Mouse (Mus musculus) heart, adult 11 months (tissue): ENCODE measurements around the gene Yae1d1.

Experiments
- DNase-seq: peaks from one replicate; pipeline ENCODE4 v3.0.0; 2022

Yae1d1 gene

DNA sequence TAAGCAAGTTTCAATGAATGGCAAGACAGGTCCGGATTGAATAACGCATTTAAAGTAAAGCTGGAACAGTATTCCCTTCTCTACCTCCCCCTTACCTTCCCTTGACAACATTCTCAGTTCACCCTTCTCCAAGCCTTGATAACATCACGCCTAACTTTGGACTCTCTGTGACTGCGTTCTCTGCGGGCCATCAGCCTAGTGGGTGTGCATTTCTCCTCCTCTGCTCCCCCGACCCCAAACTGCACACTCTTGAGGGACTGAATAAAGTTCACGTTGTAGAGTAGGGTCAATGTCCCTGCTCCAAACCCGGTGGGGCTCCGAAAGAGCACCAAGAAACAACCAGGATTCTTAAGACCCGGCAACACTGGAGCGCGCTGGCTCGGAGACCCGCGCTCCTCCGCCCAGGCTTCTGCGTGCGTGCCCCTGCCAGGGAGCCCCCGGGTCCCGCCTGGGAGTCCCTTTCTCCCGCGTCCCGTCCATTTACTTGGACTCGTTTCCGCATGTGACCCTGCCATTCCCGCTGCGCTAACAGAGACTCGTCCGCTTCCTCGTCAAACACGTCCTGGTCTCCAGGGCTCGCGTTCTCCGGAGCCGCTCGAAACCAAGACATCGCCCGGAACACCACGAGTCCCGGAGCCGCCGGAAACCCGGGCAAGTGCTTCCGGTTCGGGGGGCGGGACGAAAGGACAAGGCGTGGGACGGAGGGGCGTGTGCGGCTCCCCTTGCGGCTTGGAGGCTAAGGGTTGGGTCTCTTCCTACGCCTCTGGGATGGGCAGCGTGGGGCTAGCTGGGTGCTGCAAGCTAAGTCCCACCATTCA lies at the start of gene Yae1d1:
Gene Yae1d1 (minus strand): TSS at position 653 of the 818 bp plus-strand sequence.
- DNase-seq = peak; percentile 98

DNA sequence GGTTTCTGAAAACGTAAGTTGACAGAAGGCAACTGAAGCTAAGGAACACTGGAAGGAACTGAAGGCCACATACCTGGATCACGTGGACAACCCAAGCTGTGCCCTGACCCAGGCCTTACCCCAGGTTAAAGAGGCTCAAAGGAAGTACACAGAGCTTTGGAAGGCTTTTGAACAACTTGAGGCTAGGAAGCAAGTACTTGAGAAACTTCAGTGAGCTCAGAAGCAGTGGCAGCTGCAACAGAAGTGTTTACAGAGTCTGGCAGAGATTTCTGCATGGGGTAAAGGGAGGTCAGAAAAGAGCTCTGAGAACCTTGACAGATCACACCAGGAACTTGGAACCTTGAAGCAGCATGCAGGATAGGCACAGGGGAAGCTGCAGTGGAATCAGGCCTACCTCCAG lies 45.7 kb upstream of the Yae1d1 start:
- DNase-seq = no peak

GRCm38 (mm10) chr13:18016604-18017003 lies 23.5 kb upstream of the Yae1d1 start:
- peak; percentile 90 for DNase-seq

DNA sequence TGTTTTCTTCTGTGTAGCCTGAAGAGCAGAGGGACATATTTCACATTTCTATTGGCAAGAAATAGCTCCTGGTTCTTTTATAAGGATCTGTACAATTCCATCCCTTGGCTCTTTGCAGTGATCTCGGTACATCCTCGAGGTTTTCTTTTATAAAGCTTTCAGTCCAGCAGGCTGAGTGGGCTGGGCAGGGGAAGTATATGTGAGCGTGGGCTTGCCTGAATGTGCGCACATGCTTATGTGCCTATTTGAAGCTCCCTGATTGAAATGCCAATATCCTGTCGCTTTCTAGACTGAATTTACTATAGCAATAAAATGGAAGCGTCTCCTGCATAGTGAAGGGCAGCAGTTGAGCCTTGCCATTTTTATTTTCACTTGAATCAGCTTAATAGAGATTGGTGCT lies 20.1 kb upstream of the Yae1d1 start:
- DNase-seq = no peak

GRCm38 (mm10) chr13:18011055-18011454 lies 17.9 kb upstream of the Yae1d1 start:
- no peak for DNase-seq

DNA sequence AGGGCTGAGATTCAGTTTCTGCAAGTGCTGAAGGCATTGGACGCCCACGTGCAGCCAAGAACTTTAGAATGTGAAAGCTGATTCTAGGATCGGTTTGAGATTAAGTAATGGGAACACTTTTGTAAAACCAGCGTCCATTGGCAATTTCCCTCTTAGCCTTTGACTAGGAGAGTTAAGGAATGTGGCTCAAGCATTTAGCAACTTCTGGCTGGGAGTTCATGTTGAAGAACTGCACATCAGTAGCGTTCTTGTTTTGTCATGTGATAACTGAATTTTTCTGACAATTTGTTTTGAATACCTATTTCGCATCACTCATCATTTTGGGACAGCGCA lies 332 bp upstream of the Yae1d1 start:
- no peak for DNase-seq

GRCm38 (mm10) chr13:17992009-17992408 lies 1.1 kb downstream of the Yae1d1 start:
- no peak for DNase-seq

DNA sequence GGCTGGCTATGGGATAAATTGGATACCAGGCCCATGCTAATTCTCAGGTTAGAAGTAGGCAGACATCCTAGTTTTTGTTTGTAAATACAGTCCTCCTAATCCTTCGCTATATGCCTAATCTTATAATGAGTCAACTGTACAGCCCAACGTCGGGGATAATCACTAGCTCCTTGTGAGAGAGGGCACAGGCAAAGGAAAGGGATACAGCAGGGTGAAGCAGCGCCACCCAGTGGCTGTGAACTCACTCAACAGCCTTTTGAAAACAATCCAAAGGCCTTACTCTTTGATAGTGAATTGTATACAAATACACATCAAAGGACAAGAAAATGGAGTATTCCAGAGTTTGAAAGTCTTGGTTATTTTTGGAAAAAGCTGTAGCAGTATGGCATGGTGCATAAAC lies 10.0 kb downstream of the Yae1d1 start:
- no peak for DNase-seq

- DNase-seq = no peak
Measured at GRCm38 (mm10) chr13:17982634-17983033, 10.5 kb downstream of the Yae1d1 start.

GRCm38 (mm10) chr13:17976854-17977739 lies 16.1 kb downstream of the Yae1d1 start:
- no peak for DNase-seq

- DNase-seq = peak; percentile 96
Measured at GRCm38 (mm10) chr13:17975891-17976290, 17.3 kb downstream of the Yae1d1 start.

- DNase-seq = no peak
Measured at GRCm38 (mm10) chr13:17975457-17975856, 17.7 kb downstream of the Yae1d1 start.

GRCm38 (mm10) chr13:17974734-17975133 lies 18.4 kb downstream of the Yae1d1 start:
- DNase-seq = no peak

- DNase-seq = peak; percentile 85
Measured at GRCm38 (mm10) chr13:17960613-17961012, 32.5 kb downstream of the Yae1d1 start.

GRCm38 (mm10) chr13:17954282-17954681 lies 38.9 kb downstream of the Yae1d1 start:
- no peak for DNase-seq

- peak; percentile 85 for DNase-seq
Measured at GRCm38 (mm10) chr13:17950581-17950980, 42.6 kb downstream of the Yae1d1 start.

DNA sequence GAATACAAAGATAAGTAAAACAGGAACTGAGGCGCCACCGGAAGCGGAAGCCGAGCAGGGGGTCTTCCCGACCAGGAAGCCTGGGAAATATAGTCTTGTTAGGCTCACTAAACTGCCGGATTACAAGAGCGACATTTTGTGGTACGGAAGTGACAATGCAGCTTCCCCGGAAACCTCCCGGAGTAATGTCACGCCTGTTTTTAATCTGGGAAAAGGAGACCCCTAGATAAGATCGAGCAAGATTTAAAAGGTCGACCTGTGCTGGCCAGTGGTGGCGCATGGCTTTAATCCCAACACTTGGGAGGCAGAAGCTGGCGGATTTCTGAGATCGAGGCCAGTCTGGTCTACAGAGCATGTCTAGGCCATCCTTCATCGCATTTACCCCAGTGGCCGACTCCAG lies 43.6 kb downstream of the Yae1d1 start:
- DNase-seq = peak; percentile 71

DNA sequence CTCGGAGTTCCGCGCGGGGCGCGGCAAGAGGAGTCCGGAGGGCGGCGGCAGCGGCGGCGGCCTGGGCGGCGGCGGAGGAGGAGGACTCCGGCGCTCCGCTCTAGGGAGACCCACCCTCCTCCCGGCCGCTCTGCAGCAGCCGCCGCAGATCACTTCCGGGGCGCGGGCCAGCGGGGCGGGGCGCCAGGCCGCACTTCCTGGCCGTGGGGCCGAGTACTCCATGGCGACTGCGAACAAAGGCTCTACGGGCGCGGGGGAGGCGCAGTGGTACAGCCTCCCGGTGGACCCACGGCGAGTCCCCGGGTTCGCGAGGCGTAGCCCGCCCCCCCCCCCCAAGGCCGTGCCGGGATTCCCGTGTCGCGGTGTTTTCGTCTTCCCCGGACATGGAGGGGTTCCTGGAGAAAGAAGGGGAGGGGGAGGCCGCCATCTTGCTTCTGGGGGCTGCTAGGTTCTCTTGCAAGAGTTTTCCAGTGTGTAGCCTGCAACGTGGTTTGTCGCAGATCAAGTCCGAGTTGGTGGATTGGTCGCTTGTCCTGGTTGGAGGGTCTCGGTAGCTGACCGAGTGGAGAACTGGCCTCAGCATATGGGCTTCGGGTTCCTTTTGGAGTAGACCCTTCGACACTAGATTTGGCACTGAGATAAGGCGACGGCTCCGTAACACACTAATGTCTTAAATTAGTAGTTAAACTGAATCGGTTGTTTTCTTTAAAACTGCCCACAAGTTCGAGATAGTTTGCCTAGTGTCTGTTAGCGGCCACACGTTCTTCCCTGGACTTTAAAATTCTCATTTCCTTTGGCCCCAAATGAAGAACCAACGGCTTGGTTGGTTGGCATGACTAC lies 48.9 kb downstream of the Yae1d1 start, which contains the start of gene Rala:
Gene Rala (minus strand): TSS at position 162 of the 840 bp plus-strand sequence.
- DNase-seq = peak; percentile 99

DNA sequence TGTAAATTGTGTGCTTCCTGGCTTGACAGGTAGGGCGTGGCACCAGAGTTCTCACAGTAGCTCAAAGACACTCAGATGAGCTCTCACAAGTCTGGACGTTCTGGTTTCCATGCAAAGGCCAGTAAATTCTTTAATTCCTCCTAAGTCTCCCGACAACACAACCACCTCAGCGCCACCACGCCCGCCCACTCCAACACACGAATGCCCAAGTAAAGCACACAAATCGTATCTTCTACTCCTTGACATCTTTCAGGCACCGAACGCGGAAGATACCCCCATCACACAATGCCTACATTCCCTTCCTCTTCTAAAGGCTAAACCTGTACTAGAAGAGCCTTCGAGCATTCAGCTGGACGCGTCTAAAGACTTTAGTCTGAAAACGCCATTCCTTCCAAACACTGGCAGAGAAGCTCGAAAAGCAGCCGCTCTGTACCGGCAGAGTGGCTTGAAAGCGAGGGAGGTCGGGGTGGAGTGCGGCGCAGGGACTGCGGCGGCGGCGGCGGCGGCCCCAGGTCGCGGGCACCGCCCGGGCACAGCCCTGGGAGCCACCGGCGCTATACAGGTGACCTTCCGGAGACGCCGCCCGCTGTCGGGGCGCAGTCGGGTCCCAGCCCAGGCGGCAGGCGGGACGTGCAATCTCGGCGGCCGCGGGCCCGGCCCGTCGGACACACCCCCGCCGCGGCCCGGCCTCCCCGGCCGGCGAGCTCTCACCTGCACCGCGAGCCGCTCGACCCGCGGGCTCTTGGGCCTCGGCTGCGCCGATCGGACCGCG lies 49.7 kb downstream of the Yae1d1 start:
- peak; percentile 74 for DNase-seq

GRCm38 (mm10) chr13:17942338-17942737 lies 50.8 kb downstream of the Yae1d1 start:
- DNase-seq = no peak
